Mouse (Mus musculus) liver, embryonic 14.5 days (tissue): ENCODE results near the gene Ppp2ca.

Experiments
- CTCF ChIP-seq: IDR thresholded peaks from 2 replicates; pipeline ENCODE4 v1.5.1; 2016; ENCODE audit warnings: antibody characterized with exemption, low read depth, control low read depth
- EP300 ChIP-seq: IDR thresholded peaks from 2 replicates; pipeline ENCODE4 v1.6.1; 2016; ENCODE audit warnings: antibody characterized with exemption, low read depth

GRCm38 (mm10) chr11:52071768-52072167, 26.7 kb upstream of the Ppp2ca start:
- no peak for TF ChIP-seq CTCF
- TF ChIP-seq EP300 = no peak
